Mouse (Mus musculus): ENCODE measurements around the gene Zfp526.

DNA sequence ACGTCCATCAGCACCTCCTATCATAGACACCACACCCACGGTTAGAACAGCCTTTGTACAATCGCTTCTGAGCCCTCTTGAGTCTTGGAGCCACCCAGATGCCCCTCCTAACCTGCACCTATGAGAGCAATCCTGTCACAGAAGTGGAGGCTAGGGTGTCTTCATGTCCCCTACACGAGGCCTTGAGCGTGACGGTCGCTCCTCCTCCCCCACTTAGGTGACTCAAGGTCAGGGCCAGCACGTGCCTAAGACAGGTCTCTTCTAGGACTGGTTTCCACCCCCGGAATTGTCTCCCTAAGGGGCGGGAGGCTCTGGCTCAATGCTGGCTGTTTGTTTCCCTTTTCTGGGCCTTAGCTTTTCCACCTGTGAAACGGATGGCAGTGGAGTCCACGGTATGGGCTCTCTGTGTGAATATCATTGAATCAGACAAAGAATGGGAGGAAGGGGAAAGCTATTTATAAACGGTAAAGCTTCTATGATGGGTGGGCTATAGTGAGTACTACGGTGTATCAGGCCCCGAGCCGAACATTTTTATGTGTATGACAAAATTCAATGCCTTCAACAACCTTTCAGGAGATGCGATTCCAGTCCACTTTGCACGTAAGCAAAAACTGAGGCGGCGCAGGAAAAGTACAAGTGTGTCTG lies 646 bp upstream of the Zfp526 start, which contains the start of gene Dedd2:
- TF ChIP-seq CTCF (IDR thresholded peaks at IDR 0.05; ENCODE audit: insufficient read depth, low read depth, low read length) (no peak), POLR2A (IDR thresholded peaks at IDR 0.05; ENCODE audit: insufficient read depth, low read depth, low read length) (no peak)
